Mouse (Mus musculus) MEL (cell line): ENCODE measurements around the gene Telo2. TPM values are rescaled to one million over a fixed set of nuclear protein-coding genes. Genes with fewer than 3 reads are reported as not detected.

Experiments
- DNase-seq: peaks from one replicate; pipeline ENCODE4 v3.0.0; 2011; ENCODE audit warnings: low read depth, low spot score
- H3K27ac ChIP-seq: 2 replicates; pipeline ENCODE4 v1.5.1; 2012; ENCODE audit warnings: low read depth, mild to moderate bottlenecking, control low read depth, low read length, moderate library complexity; ENCODE audit not compliant: control insufficient read depth
- H3K27me3 ChIP-seq, 2 experiments: fragments of 150-350 bp in 1 of 2; sonication (generic) in 1 of 2; 2 replicates each; pipeline ENCODE4 v1.6.1; 2012; ENCODE audit warnings: low read length in 2 of 2, mild to moderate bottlenecking in 2 of 2, improper control_type of control experiment in 1 of 2, moderate library complexity in 1 of 2; ENCODE audit not compliant: insufficient read depth in 2 of 2, control insufficient read depth in 1 of 2
- H3K36me3 ChIP-seq, 2 experiments: 2 replicates each; pipeline ENCODE4 v1.6.1; 2012 to 2014; ENCODE audit warnings: low read length in 2 of 2, improper control_type of control experiment in 1 of 2, inconsistent platforms in 1 of 2, mild to moderate bottlenecking in 1 of 2; ENCODE audit not compliant: insufficient read depth in 2 of 2, control insufficient read depth in 1 of 2
- H3K4me1 ChIP-seq, 2 experiments: fragments of 150-350 bp in 1 of 2; sonication (generic) in 1 of 2; 2 replicates each; pipeline ENCODE4 v1.6.1; 2012; ENCODE audit warnings: low read length in 2 of 2, improper control_type of control experiment in 1 of 2, mild to moderate bottlenecking in 1 of 2; ENCODE audit not compliant: insufficient read depth in 2 of 2, control insufficient read depth in 1 of 2
- H3K4me3 ChIP-seq, 2 experiments: fragments of 150-350 bp in 1 of 2; sonication (generic) in 1 of 2; 2 replicates each; pipeline ENCODE4 v1.5.1; 2012; ENCODE audit warnings: low read depth in 2 of 2, low read length in 2 of 2, mild to moderate bottlenecking in 2 of 2, moderate library complexity in 2 of 2, control low read depth in 1 of 2, improper control_type of control experiment in 1 of 2; ENCODE audit not compliant: control insufficient read depth in 1 of 2, insufficient read depth in 1 of 2
- H3K79me2 ChIP-seq: 2 replicates; pipeline ENCODE4 v1.6.1; 2012; ENCODE audit warnings: mild to moderate bottlenecking, low read length, moderate library complexity; ENCODE audit not compliant: control insufficient read depth, poor library complexity, insufficient read depth
- H3K9ac ChIP-seq: 2 replicates; pipeline ENCODE4 v1.6.1; 2012; ENCODE audit warnings: low read depth, mild to moderate bottlenecking, control low read depth, low read length, moderate library complexity; ENCODE audit not compliant: control insufficient read depth, poor library complexity, severe bottlenecking
- H3K9me3 ChIP-seq: fragments of 150-350 bp; sonication (generic); replicated peaks from 2 replicates; pipeline ENCODE4 v1.6.1; 2012; ENCODE audit warnings: mild to moderate bottlenecking, low read length, improper control_type of control experiment, moderate library complexity; ENCODE audit not compliant: insufficient read depth
- CHD1 ChIP-seq: IDR thresholded peaks from 2 replicates; pipeline ENCODE4 v1.6.1; 2012; ENCODE audit warnings: low read depth, mild to moderate bottlenecking, inconsistent platforms, low read length, improper control_type of control experiment
- CTCF ChIP-seq, 3 experiments: IDR thresholded peaks in 2 of 3; conservative IDR thresholded peaks in 1 of 3; 2 replicates each; pipeline ENCODE4 v1.5.1; 2011 to 2012; ENCODE audit warnings: low read length in 3 of 3, low read depth in 2 of 3, mild to moderate bottlenecking in 2 of 3, improper control_type of control experiment in 1 of 3, inconsistent platforms in 1 of 3, mixed read lengths in 1 of 3, moderate library complexity in 1 of 3; ENCODE audit not compliant: control insufficient read depth in 1 of 3, insufficient read depth in 1 of 3, poor library complexity in 1 of 3, severe bottlenecking in 1 of 3
- E2F4 ChIP-seq: IDR thresholded peaks from 2 replicates; pipeline ENCODE4 v1.6.1; 2011; ENCODE audit warnings: low read depth, low read length, improper control_type of control experiment, borderline replicate concordance
- ELF1 ChIP-seq: IDR thresholded peaks from 2 replicates; pipeline ENCODE4 v1.6.1; 2014; ENCODE audit warnings: low read depth, mild to moderate bottlenecking, inconsistent platforms, low read length, improper control_type of control experiment, moderate library complexity
- EP300 ChIP-seq, 2 experiments: IDR thresholded peaks; 2 replicates each; pipeline ENCODE4 v1.6.1; 2011; ENCODE audit warnings: improper control_type of control experiment in 2 of 2, low read length in 2 of 2, low read depth in 1 of 2, mild to moderate bottlenecking in 1 of 2
- GABPA ChIP-seq: IDR thresholded peaks from 2 replicates; pipeline ENCODE4 v1.6.1; 2012; ENCODE audit warnings: low read depth, mild to moderate bottlenecking, inconsistent platforms, low read length, improper control_type of control experiment, moderate library complexity
- HCFC1 ChIP-seq: IDR thresholded peaks from 2 replicates; pipeline ENCODE4 v1.6.1; 2012; ENCODE audit warnings: low read depth, mild to moderate bottlenecking, inconsistent platforms, low read length, improper control_type of control experiment, moderate library complexity
- JUND ChIP-seq: IDR thresholded peaks from 2 replicates; pipeline ENCODE4 v1.6.1; 2011; ENCODE audit warnings: low read depth, mild to moderate bottlenecking, improper control_type of control experiment, low read length
- KAT2A ChIP-seq: conservative IDR thresholded peaks from 2 replicates; pipeline ENCODE4 v1.6.1; 2012; ENCODE audit warnings: low read depth, low read length, improper control_type of control experiment, inconsistent platforms
- MAX ChIP-seq: IDR thresholded peaks from 2 replicates; pipeline ENCODE4 v1.6.1; 2011; ENCODE audit warnings: low read length, improper control_type of control experiment
- MAZ ChIP-seq: IDR thresholded peaks from 2 replicates; pipeline ENCODE4 v1.6.1; 2012; ENCODE audit warnings: low read depth, mild to moderate bottlenecking, inconsistent platforms, low read length, improper control_type of control experiment
- NELFE ChIP-seq: IDR thresholded peaks from 2 replicates; pipeline ENCODE4 v1.6.1; 2011; ENCODE audit warnings: low read depth, low read length, improper control_type of control experiment
- POLR2AphosphoS2 ChIP-seq: IDR thresholded peaks from 2 replicates; pipeline ENCODE4 v1.6.1; 2011; ENCODE audit warnings: low read length, improper control_type of control experiment
- POLR2AphosphoS5 ChIP-seq: IDR thresholded peaks from 2 replicates; pipeline ENCODE4 v1.6.1; 2012; ENCODE audit warnings: low read depth, borderline replicate concordance, mild to moderate bottlenecking, inconsistent platforms, low read length, moderate library complexity, mixed read lengths
- SIN3A ChIP-seq: IDR thresholded peaks from 2 replicates; pipeline ENCODE4 v1.6.1; 2012; ENCODE audit warnings: low read length, improper control_type of control experiment, inconsistent platforms
- TAL1 ChIP-seq: IDR thresholded peaks from 2 replicates; pipeline ENCODE4 v1.6.1; 2012; ENCODE audit warnings: mild to moderate bottlenecking, inconsistent platforms, low read length, moderate library complexity, mixed read lengths
- TCF12 ChIP-seq: IDR thresholded peaks from 2 replicates; pipeline ENCODE4 v1.6.1; 2014; ENCODE audit warnings: low read depth, mild to moderate bottlenecking, inconsistent platforms, low read length, improper control_type of control experiment, moderate library complexity
- UBTF ChIP-seq: IDR thresholded peaks from 2 replicates; pipeline ENCODE4 v1.6.1; 2012; ENCODE audit warnings: low read depth, mild to moderate bottlenecking, inconsistent platforms, low read length, improper control_type of control experiment, moderate library complexity, borderline replicate concordance; ENCODE audit not compliant: insufficient read depth
- USF2 ChIP-seq, 2 experiments: IDR thresholded peaks; 2 replicates each; pipeline ENCODE4 v1.6.1; 2011 to 2012; ENCODE audit warnings: improper control_type of control experiment in 2 of 2, low read length in 2 of 2, borderline replicate concordance in 1 of 2, inconsistent platforms in 1 of 2, low read depth in 1 of 2, mild to moderate bottlenecking in 1 of 2; ENCODE audit not compliant: insufficient read depth in 1 of 2
- ZKSCAN1 ChIP-seq: IDR thresholded peaks from 2 replicates; pipeline ENCODE4 v1.6.1; 2012; ENCODE audit warnings: low read depth, mild to moderate bottlenecking, inconsistent platforms, low read length, improper control_type of control experiment, moderate library complexity
- polyA plus RNA-seq, 2 experiments: library from polyadenylated mRNA; stranded (reverse) in 1 of 2; unstranded in 1 of 2; fragments of >175 nt in 1 of 2; fragments of >200 nt in 1 of 2; gene quantifications; 2 replicates each; pipeline versions ENCODE4 v1.2.1 to v1.2.4; 2012; ENCODE audit warnings: low replicate concordance in 2 of 2, low read depth in 1 of 2; ENCODE audit not compliant: insufficient read length in 2 of 2, insufficient read depth in 1 of 2, missing spikeins in 1 of 2
- total RNA-seq: library from RNA; depleted of rRNA; stranded (reverse); fragments of 300-350 nt; gene quantifications from 2 replicates; pipeline ENCODE4 v1.2.3, GENCODE M21; 2012

Gene Telo2
- total and polyA plus RNA-seq, 3 experiments: 20.0 to 20.9 TPM; not detected in 1

DNA sequence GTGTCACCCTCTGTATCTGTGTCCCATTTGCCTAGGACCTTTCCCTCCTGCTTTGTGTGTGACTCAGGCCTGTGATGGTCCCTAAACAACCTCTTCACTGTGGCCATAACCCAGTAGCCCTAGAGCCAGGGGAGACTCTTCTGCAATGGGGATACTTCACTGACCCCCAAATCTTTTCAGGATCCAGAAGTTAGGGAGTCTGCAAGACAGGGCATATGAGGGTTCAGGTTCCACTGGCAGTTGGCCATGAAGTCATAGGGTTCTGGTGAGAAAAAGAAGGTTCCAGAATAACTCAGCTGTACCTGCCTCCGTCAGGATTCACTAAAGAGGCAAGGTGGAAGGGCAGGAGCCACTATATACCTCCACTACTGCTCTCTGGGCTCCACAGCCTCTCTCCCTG lies 46.4 kb upstream of the Telo2 start, which contains the start of gene Ccdc154:
Gene Ccdc154, plus strand, starts transcription at position 301 of the 400 bp plus-strand sequence.
- Histone ChIP-seq H3K4me3 (no peak within 1 kb of the TSS), H3K27ac (no peak within 1 kb of the TSS), H3K79me2 (no peaks in the 10 kb centered on the region), H3K4me1 (no peaks in the 10 kb centered on the region), H3K27me3 (no peaks in the 10 kb centered on the region), H3K9ac (no peak within 1 kb of the TSS), H3K9me3 (no peaks in the 10 kb centered on the region), H3K36me3 (no peaks in the 10 kb centered on the region; a peak in 1 of 4 replicates)
- DNase-seq: no peak
- TF ChIP-seq CTCF (IDR thresholded peaks at IDR 0.05 in 2 of 3, conservative IDR thresholded peaks at IDR 0.05 in 1 of 3; ENCODE audit: control insufficient read depth in 1 of 3, insufficient read depth in 1 of 3, low read depth in 2 of 3, low read length in 3 of 3, poor library complexity in 1 of 3, severe bottlenecking in 1 of 3) (no peak), HCFC1 (no peak), TCF12 (no peak), POLR2AphosphoS5 (no peak)

DNA sequence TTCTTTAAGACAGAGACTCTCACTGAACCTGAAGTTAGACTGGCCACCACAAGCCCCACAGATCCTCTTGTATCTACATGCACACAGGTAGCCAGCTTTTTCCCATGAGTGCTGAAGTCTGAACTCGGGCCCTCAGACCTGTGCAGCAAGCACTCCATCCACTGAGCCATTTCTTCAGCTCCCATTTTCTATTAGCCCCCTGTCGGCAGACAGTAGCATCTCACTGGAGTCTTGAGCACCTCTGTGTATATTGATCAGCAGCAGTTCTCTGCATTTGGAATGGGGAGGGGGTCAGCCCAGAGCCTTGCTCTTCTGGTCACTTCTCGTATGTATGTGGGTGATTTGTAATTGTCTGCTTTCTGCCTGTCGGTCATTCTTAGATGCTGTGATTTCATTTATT lies 24.2 kb upstream of the Telo2 start:
- no peak for DNase-seq
- Histone ChIP-seq H3K4me1 (no peaks in the 10 kb centered on the region), H3K9me3 (no peaks in the 10 kb centered on the region), H3K27ac (no peak overlapping the region), H3K27me3 (no peaks in the 10 kb centered on the region), H3K36me3 (no peaks in the 10 kb centered on the region), H3K9ac (no peak overlapping the region), H3K4me3 (no peak overlapping the region), H3K79me2 (peaks cover 10% of the 10 kb centered on the region)
- no peak for TF ChIP-seq POLR2AphosphoS2
- no peak for TF ChIP-seq EP300 (IDR thresholded peaks at IDR 0.05; ENCODE audit: low read depth in 1 of 2, low read length in 2 of 2)
- TF ChIP-seq E2F4: no peak
- TF ChIP-seq USF2 (IDR thresholded peaks at IDR 0.05; ENCODE audit: borderline replicate concordance in 1 of 2, insufficient read depth in 1 of 2, low read depth in 1 of 2, low read length in 2 of 2): no peak
- TF ChIP-seq HCFC1: no peak
- TF ChIP-seq JUND: no peak
- no peak for TF ChIP-seq KAT2A
- TF ChIP-seq MAX: no peak

- peaks cover 18% of the 10 kb centered on the region for H3K79me2 ChIP-seq
- no peak for DNase-seq
- no peak for TF ChIP-seq TAL1
- TF ChIP-seq EP300 (IDR thresholded peaks at IDR 0.05; ENCODE audit: low read depth in 1 of 2, low read length in 2 of 2): no peak
- no peak for TF ChIP-seq JUND
- no peak for TF ChIP-seq TCF12
- TF ChIP-seq NELFE: no peak
- no peak for TF ChIP-seq GABPA
- TF ChIP-seq ELF1: no peak
- no peak for TF ChIP-seq POLR2AphosphoS5
- TF ChIP-seq MAX: no peak
- no peak for TF ChIP-seq CHD1
- no peak for TF ChIP-seq SIN3A
- TF ChIP-seq MAZ: no peak
- TF ChIP-seq E2F4: no peak
- no peak for TF ChIP-seq ZKSCAN1
- no peak for TF ChIP-seq UBTF
- TF ChIP-seq CTCF (IDR thresholded peaks at IDR 0.05 in 2 of 3, conservative IDR thresholded peaks at IDR 0.05 in 1 of 3; ENCODE audit: control insufficient read depth in 1 of 3, insufficient read depth in 1 of 3, low read depth in 2 of 3, low read length in 3 of 3, poor library complexity in 1 of 3, severe bottlenecking in 1 of 3): no peak
- TF ChIP-seq, all 39 proteins: peak for 0
- peaks cover 0 to 10% of the 10 kb centered on the region in 2 experiments; a peak in 2 of 4 replicates for H3K4me1 ChIP-seq
- no peak overlapping the region for H3K27ac ChIP-seq
- no peaks in the 10 kb centered on the region for H3K9me3 ChIP-seq
- H3K9ac ChIP-seq: no peak overlapping the region
- no peaks in the 10 kb centered on the region for H3K27me3 ChIP-seq
- no peak overlapping the region for H3K4me3 ChIP-seq
- peaks cover 0 to 6% of the 10 kb centered on the region in 2 experiments; a peak in 2 of 4 replicates for H3K36me3 ChIP-seq
These were observed 23.0 kb upstream of the Telo2 start for GRCm38 (mm10) chr17:25138803-25139202.
